Mouse (Mus musculus) 3T3-L1 (cell line): ENCODE results near the gene Sub1.

ENCODE experiments used
- DNase-seq: peaks from one replicate; pipeline ENCODE4 v3.0.0-alpha.2; 2015; ENCODE audit warnings: low read depth, low spot score

The Sub1 gene

DNA sequence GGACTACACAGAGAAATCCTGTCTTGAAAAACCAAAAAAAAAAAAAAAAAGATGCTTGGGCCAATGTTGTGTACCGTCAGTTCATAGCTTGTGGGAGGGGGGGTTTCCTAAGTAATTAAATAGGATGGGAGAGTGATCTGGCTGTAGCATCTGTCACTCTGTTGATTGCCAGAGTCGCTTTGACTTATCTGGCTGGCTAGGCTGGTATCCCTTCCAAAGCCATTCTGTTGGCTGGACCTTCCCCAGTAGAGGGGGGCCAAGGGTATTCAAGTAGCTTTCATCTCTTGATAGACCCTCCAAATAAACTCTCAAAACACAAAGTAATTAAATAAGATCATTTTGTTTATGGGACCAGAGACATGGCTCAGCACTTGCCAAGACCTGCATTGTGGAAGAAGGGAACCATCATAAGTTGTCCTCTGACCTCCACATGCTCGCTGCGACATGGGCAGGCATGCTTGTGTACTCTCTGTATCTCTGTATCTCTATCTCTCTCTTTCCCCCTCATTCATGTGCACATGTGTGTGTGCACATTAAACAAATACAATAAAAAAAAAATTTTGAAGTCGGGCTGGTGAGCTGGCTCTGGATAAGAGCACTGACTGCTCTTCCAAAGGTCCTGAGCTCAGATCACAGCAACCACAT is 31.5 kb downstream of the Sub1 start:
- DNase-seq = no peak

- DNase-seq = peak; percentile 39
Observed at GRCm38 (mm10) chr15:11963791-11964525, 32.8 kb downstream of the Sub1 start.

- DNase-seq = peak; percentile 42
Observed at GRCm38 (mm10) chr15:11959716-11960115, 37.1 kb downstream of the Sub1 start.

DNA sequence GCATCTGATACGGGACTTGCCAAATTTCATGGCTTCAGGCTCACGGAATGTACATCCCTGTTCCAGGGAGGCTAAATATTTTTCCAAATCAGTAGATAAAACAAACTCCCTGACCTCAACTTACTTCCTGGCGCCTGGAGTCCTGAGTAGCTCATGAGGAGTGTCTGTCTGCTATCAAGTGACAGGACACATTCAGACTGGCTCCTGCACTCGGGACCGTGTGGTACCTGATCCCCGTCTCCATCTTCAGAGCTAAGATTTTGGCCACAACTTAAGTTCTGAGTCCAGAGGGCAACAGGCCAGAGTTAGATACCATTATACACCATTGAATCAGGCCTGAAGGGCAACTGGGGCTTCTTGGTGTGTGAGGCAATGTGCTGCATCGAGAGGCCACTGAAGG is 40.7 kb downstream of the Sub1 start:
- DNase-seq = no peak

DNA sequence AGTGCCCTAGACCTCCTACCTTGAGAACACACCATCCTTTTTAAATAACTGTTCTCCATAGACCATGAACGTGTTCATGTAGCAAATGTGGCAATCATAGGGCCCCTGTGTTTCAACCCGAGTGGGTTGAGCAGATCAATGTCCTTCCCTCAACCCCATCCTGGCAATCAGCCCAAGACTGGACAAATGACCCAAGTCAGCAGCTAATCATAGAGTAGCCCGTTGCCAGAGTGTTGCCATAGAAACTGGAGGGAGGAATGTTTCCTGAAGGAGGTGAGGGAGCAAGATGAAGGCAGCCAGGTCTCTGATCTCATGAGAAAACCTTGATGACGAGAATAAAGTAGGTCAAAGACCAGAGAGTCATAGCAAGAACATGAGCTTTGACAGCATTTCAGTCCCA is 42.6 kb downstream of the Sub1 start:
- no peak for DNase-seq

GRCm38 (mm10) chr15:11952159-11952558 is 44.6 kb downstream of the Sub1 start:
- no peak for DNase-seq

DNA sequence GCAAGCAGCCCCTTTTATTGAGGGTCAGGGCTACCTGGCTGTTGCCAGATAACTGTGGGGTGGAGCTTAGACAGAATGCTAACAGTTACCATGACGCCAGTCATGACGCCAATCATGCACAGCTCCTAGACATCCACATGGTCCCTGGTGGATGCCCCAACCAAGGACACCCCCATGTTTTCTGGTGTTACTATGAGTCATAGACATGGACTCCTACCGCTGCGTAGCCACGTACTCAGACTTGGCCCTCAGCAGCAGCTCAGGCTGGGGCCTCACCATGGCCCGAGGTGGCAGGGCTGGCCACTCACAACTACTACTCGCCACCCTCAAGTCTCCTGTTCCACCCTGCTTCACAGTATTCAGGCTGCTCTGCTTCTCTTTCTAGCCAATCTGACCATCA is 45.6 kb downstream of the Sub1 start:
- no peak for DNase-seq

DNA sequence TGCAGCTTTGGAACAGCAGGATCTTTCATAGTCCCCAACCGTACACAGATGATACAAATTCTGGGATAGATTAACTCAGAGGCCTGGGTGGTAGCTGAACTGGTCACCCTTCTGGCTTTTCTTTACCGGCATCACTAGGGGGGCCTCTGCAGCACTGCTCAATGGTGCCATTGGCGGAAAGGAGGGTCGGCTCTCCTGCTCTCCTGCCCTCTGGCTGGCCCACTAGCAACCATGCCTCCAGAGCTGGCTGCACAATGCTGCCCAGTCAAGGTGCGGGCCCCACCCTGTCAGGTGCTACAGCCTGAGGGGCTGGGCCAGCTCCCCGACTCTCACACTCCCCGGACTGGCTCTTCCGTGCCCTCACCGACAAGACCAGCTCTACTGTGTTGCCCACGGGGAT is 46.6 kb downstream of the Sub1 start:
- DNase-seq = no peak

GRCm38 (mm10) chr15:11949490-11949889 is 47.3 kb downstream of the Sub1 start:
- DNase-seq = no peak

DNA sequence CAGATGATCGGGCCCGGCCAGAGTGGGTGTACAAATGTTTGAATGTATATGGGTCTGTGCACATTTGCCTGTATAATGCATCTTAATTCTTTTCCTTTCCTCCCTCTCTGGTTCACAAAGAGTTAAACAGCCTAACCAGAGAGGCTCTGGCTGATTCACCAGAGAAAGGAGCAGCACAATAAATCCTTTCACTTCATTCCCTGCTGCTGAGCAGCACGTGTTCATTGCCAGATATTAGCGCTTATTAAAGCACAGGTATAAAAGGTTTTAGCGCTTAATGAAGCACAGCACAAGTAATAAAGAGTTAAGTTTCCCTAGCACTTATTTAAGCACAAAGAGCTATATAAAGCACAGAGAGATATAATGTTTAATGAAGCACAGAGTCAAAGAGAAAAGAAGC is 55.9 kb downstream of the Sub1 start:
- DNase-seq = no peak
